Mouse (Mus musculus): ENCODE data around the gene Fam118b. TPM values are rescaled to one million over a fixed set of nuclear protein-coding genes. Genes with fewer than 3 reads are reported as not detected.

Gene Fam118b
- total RNA-seq, 4 experiments from 2014 or later = 23.9 to 32.9 (median 27.7) TPM

GRCm38 (mm10) chr9:35198351-35198750 lies 69.3 kb downstream of the Fam118b start:
- DNase-seq (ENCODE audit: low spot score in 2 of 2) = no peak

GRCm38 (mm10) chr9:35197625-35198024 lies 70.0 kb downstream of the Fam118b start:
- DNase-seq (ENCODE audit: low spot score in 2 of 2) = no peak

GRCm38 (mm10) chr9:35194048-35194447 lies 73.6 kb downstream of the Fam118b start:
- DNase-seq (ENCODE audit: low spot score in 2 of 2) = no peak

- no peak for DNase-seq (ENCODE audit: low spot score in 2 of 2)
Measured at GRCm38 (mm10) chr9:35192983-35193542, 74.5 kb downstream of the Fam118b start.

GRCm38 (mm10) chr9:35188700-35189099 lies 78.9 kb downstream of the Fam118b start:
- DNase-seq (ENCODE audit: low spot score in 2 of 2) = peak in 1 of 2 experiments; percentile 63

- no peak for DNase-seq (ENCODE audit: low spot score in 2 of 2)
Measured at GRCm38 (mm10) chr9:35187351-35187903, 80.2 kb downstream of the Fam118b start.

DNA sequence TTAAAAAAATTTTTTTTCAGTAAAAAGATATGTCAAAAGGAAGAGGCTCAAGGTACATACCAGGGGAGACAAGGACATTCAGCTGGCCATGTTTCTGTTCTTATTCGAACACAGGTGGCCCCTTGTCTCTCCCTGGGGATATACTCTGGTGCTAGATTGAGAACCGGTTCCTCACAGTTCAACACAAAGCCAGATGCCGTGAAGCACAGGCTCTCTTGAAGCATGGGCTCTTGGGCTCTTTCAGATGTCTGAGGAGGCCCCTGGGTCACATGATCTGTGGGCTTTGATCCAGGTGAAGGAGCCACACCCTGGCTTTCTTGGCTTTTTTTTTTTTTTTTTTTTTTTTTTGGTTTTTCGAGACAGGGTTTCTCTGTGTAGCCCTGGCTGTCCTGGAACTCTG lies 81.2 kb downstream of the Fam118b start:
- DNase-seq (ENCODE audit: low spot score in 2 of 2) = no peak

DNA sequence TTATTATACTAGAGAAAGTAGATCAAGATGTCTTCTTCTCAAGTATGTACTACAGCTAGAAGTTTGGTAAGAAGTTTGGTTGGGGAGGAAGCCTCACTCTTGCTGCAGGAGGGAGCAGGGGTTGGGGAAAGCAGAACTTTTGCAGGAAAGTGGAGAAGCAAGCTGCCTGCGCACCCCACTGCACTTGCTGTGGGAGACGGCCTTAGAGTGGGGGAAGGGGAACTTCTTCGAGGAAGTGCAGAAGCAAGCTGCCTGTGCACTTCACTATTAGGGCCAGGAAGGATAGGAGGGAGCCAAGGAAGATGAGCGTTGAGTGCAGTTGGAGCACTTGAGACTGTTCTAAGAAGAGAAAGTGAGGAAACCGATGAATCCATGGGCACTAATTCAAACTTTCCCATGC lies 84.2 kb downstream of the Fam118b start:
- DNase-seq (ENCODE audit: low spot score in 2 of 2) = no peak

DNA sequence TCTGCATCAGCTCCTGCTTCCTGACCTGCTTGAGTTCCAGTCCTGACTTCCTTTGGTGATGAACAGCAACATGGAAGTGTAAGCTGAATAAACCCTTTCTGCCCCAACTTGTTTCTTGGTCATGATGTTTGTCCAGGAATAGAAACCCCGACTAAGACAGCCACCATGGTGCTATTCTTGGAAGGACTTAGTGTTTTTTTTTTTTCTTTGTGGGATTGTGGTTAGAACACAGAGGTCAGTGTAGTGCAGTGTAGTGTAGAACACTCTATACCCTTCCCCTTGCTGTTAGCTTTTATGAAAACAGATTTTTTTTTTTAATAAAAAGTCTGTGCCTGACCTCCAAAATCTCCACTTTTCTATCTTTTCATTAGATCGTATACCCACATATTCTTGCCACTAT lies 84.8 kb downstream of the Fam118b start:
- no peak for DNase-seq (ENCODE audit: low spot score in 2 of 2)

- DNase-seq (ENCODE audit: low spot score in 2 of 2) = no peak
Measured at GRCm38 (mm10) chr9:35176124-35176659, 91.4 kb downstream of the Fam118b start.

DNA sequence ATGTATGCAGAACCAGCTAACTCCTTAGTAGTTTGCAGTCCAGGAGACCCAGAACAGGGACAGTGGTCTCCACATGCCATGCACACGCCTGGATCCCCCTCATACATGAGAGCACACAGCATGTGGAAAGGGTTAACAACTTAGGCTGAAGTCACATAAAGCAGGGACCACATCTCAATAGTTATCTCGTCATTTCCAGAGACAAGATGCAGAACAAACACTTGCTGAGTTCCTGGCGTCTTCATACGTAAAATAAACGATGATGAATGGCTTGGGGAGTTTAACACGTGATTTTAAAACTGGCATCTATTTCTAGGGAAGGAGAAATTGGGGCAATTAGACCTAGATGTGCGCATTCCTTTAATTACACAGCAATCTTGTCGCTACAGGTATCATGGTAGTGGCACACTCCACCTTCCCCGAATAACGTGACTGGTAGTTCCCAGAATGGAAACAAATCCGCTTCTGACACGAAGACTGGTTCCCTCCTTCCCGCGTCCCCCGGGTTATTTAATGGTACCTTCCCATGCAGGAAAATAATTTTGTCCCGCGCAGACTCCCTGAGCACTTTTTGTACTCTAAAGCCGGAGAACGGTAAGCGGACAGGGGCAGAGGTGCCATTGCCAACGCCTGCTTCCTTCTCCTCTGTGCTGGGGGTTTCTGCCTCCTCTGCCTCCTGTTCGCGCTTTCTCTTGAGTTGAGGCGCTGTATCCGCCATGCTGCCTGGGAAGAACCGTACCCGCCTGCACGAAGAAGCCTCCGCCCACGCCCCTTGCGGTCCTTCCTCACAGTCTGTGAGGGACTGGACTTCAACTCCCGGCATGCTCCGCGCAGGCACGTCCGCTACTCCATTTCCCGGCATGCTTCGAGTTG lies 92.1 kb downstream of the Fam118b start, which contains the start of gene Dcps:
Gene Dcps (minus strand): TSS at position 811 of the 873 bp plus-strand sequence.
- peak; percentile 92 to 95 for DNase-seq (ENCODE audit: low spot score in 2 of 2)

GRCm38 (mm10) chr9:35173331-35173730 lies 94.3 kb downstream of the Fam118b start:
- no peak for DNase-seq (ENCODE audit: low spot score in 2 of 2)

- DNase-seq (ENCODE audit: low spot score in 2 of 2) = no peak
Measured at GRCm38 (mm10) chr9:35170071-35170470, 97.5 kb downstream of the Fam118b start.

Other genes starting within 250 kb of the Fam118b start
- gene St3gal4, start 148.5 kb downstream of the Fam118b start, total RNA-seq (2022) = 10 to 100 TPM; 23.3 to 29.6 (median 26.6) TPM
- 10 to 100 TPM; 17.7 to 20.0 (median 18.2) TPM for gene Dcps, start 91.7 kb downstream of the Fam118b start, total RNA-seq (2022)
- gene Srpr, start 67.6 kb downstream of the Fam118b start, total RNA-seq (2022) = 10 to 100 TPM; 62.5 to 86.8 (median 73.2) TPM
- gene Tirap, start 67.5 kb downstream of the Fam118b start, total RNA-seq (2022) = 1 to 10 TPM; 2.6 to 6.6 (median 3.2) TPM
- gene Foxred1, start 56.8 kb downstream of the Fam118b start, total RNA-seq (2022) = 10 to 100 TPM; 33.3 to 46.1 (median 38.3) TPM
- gene Rpusd4, start 60 bp upstream of the Fam118b start, total RNA-seq (2022) = 10 to 100 TPM; 11.8 to 12.9 (median 12.1) TPM
- 10 to 100 TPM; 12.6 to 13.9 (median 13.9) TPM for gene Cdon, start 153.3 kb upstream of the Fam118b start, total RNA-seq (2022)